Mouse (Mus musculus): ENCODE data around the gene Gtf3c6. TPM values are rescaled to one million over a fixed set of nuclear protein-coding genes. Genes with fewer than 3 reads are reported as not detected.

Gene Gtf3c6
- polyA plus RNA-seq, 1 experiment from 2014 or later = 151 TPM

- no peak for DNase-seq (ENCODE audit: low spot score)
- H3K27ac ChIP-seq (ENCODE audit: low read depth, low read length) = no peak overlapping the region
- H3K36me3 ChIP-seq (ENCODE audit: control insufficient read depth, insufficient read depth, low read length) = peaks cover 3% of the 10 kb centered on the region; the same call in 1 of the 2 replicates
- 93% methylated on average over 3 of the region's 3 CpGs for WGBS
- H3K4me2 ChIP-seq (replicated peaks; ENCODE audit: low read depth, low read length) = no peak overlapping the region
- H3K4me1 ChIP-seq (replicated peaks; ENCODE audit: control insufficient read depth, insufficient read depth, low read length) = no peaks in the 10 kb centered on the region
- no peak overlapping the region for H3K9ac ChIP-seq (ENCODE audit: low read depth, low read length)
- H3K27me3 ChIP-seq (ENCODE audit: control insufficient read depth, insufficient read depth, low read length) = no peaks in the 10 kb centered on the region
- H3K4me3 ChIP-seq (ENCODE audit: low read depth, low read length) = no peak overlapping the region
- no peaks in the 10 kb centered on the region for H3K9me3 ChIP-seq (ENCODE audit: control insufficient read depth, low read length)
- no peak for ATAC-seq (ENCODE audit: low FRiP score)
Observed at GRCm38 (mm10) chr10:40284997-40285396, 27.1 kb upstream of the Gtf3c6 start.

- peaks cover 3% of the 10 kb centered on the region; the same call in 1 of the 2 replicates for H3K36me3 ChIP-seq (ENCODE audit: control insufficient read depth, insufficient read depth, low read length)
- H3K4me3 ChIP-seq (ENCODE audit: low read depth, low read length) = no peak overlapping the region
- H3K9me3 ChIP-seq (ENCODE audit: control insufficient read depth, low read length) = no peaks in the 10 kb centered on the region
- DNase-seq (ENCODE audit: low spot score) = no peak
- H3K27ac ChIP-seq (ENCODE audit: low read depth, low read length) = no peak overlapping the region
- no peak overlapping the region for H3K9ac ChIP-seq (ENCODE audit: low read depth, low read length)
- H3K27me3 ChIP-seq (ENCODE audit: control insufficient read depth, insufficient read depth, low read length) = no peaks in the 10 kb centered on the region
- no peak for ATAC-seq (ENCODE audit: low FRiP score)
- WGBS = 79% methylated on average over 10 of the region's 10 CpGs
- no peaks in the 10 kb centered on the region for H3K4me1 ChIP-seq (replicated peaks; ENCODE audit: control insufficient read depth, insufficient read depth, low read length)
- no peak overlapping the region for H3K4me2 ChIP-seq (replicated peaks; ENCODE audit: low read depth, low read length)
Observed at GRCm38 (mm10) chr10:40284179-40284831, 26.4 kb upstream of the Gtf3c6 start.

- Histone ChIP-seq H3K9me3 (ENCODE audit: control insufficient read depth, low read length) (no peaks in the 10 kb centered on the region), H3K27ac (ENCODE audit: low read depth, low read length) (no peak overlapping the region), H3K4me2 (replicated peaks; ENCODE audit: low read depth, low read length) (no peak overlapping the region), H3K36me3 (ENCODE audit: control insufficient read depth, insufficient read depth, low read length) (peaks cover 3% of the 10 kb centered on the region; the same call in 1 of the 2 replicates), H3K4me3 (ENCODE audit: low read depth, low read length) (no peak overlapping the region), H3K27me3 (ENCODE audit: control insufficient read depth, insufficient read depth, low read length) (no peaks in the 10 kb centered on the region), H3K4me1 (replicated peaks; ENCODE audit: control insufficient read depth, insufficient read depth, low read length) (no peaks in the 10 kb centered on the region), H3K9ac (ENCODE audit: low read depth, low read length) (no peak overlapping the region)
- DNase-seq (ENCODE audit: low spot score) (no peak), ATAC-seq (ENCODE audit: low FRiP score) (no peak)
- WGBS = 93% methylated on average over 9 of the region's 9 CpGs
Observed at GRCm38 (mm10) chr10:40283636-40284035, 25.7 kb upstream of the Gtf3c6 start.

GRCm38 (mm10) chr10:40281565-40281964 is 23.7 kb upstream of the Gtf3c6 start:
- Histone ChIP-seq H3K27ac (ENCODE audit: low read depth, low read length) (no peak overlapping the region), H3K4me2 (replicated peaks; ENCODE audit: low read depth, low read length) (no peak overlapping the region), H3K36me3 (ENCODE audit: control insufficient read depth, insufficient read depth, low read length) (peaks cover 1% of the 10 kb centered on the region; the same call in 1 of the 2 replicates), H3K27me3 (ENCODE audit: control insufficient read depth, insufficient read depth, low read length) (no peaks in the 10 kb centered on the region), H3K4me1 (replicated peaks; ENCODE audit: control insufficient read depth, insufficient read depth, low read length) (no peaks in the 10 kb centered on the region), H3K9ac (ENCODE audit: low read depth, low read length) (no peak overlapping the region), H3K4me3 (ENCODE audit: low read depth, low read length) (no peak overlapping the region), H3K9me3 (ENCODE audit: control insufficient read depth, low read length) (no peaks in the 10 kb centered on the region)
- ATAC-seq (ENCODE audit: low FRiP score) (no peak), DNase-seq (ENCODE audit: low spot score) (no peak)
- 95% methylated on average over 2 of the region's 2 CpGs for WGBS

GRCm38 (mm10) chr10:40278317-40278716 is 20.4 kb upstream of the Gtf3c6 start:
- Histone ChIP-seq H3K4me2 (replicated peaks; ENCODE audit: low read depth, low read length) (no peak overlapping the region), H3K9me3 (ENCODE audit: control insufficient read depth, low read length) (no peaks in the 10 kb centered on the region), H3K9ac (ENCODE audit: low read depth, low read length) (no peak overlapping the region), H3K27ac (ENCODE audit: low read depth, low read length) (no peak overlapping the region), H3K36me3 (ENCODE audit: control insufficient read depth, insufficient read depth, low read length) (no peaks in the 10 kb centered on the region), H3K27me3 (ENCODE audit: control insufficient read depth, insufficient read depth, low read length) (no peaks in the 10 kb centered on the region), H3K4me1 (replicated peaks; ENCODE audit: control insufficient read depth, insufficient read depth, low read length) (no peaks in the 10 kb centered on the region), H3K4me3 (ENCODE audit: low read depth, low read length) (no peak overlapping the region)
- ATAC-seq (ENCODE audit: low FRiP score) = no peak
- 76% methylated on average over 5 of the region's 5 CpGs for WGBS
- no peak for DNase-seq (ENCODE audit: low spot score)

- WGBS = 73% methylated on average over 7 of the region's 7 CpGs
- Histone ChIP-seq H3K27me3 (ENCODE audit: control insufficient read depth, insufficient read depth, low read length) (no peaks in the 10 kb centered on the region), H3K4me1 (replicated peaks; ENCODE audit: control insufficient read depth, insufficient read depth, low read length) (no peaks in the 10 kb centered on the region), H3K9ac (ENCODE audit: low read depth, low read length) (no peak overlapping the region), H3K4me2 (replicated peaks; ENCODE audit: low read depth, low read length) (no peak overlapping the region), H3K27ac (ENCODE audit: low read depth, low read length) (no peak overlapping the region), H3K9me3 (ENCODE audit: control insufficient read depth, low read length) (no peaks in the 10 kb centered on the region), H3K4me3 (ENCODE audit: low read depth, low read length) (no peak overlapping the region), H3K36me3 (ENCODE audit: control insufficient read depth, insufficient read depth, low read length) (no peaks in the 10 kb centered on the region)
- ATAC-seq (ENCODE audit: low FRiP score) (no peak), DNase-seq (ENCODE audit: low spot score) (no peak)
Observed at GRCm38 (mm10) chr10:40275991-40276390, 18.1 kb upstream of the Gtf3c6 start.

DNA sequence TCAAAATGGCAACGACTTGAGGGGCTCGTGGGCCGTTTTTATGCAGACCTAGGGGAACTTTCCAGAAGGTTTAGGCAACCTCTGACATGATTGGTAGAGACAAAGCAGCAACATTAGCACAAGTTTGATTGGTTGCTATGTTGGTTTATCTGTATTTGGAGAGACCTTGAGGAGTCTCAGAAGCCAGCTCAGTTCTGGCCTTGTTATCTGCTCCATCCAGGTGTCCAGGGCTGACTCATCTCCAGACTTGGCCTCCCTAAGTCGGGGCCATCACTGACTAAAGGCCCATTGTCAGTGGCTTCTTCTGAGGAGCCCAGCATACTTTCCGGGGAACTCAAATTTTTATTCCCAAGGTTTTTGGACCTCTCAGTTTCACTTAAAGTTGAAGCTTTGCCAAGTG is 16.0 kb upstream of the Gtf3c6 start:
- Histone ChIP-seq H3K27ac (ENCODE audit: low read depth, low read length) (no peak overlapping the region), H3K9me3 (ENCODE audit: control insufficient read depth, low read length) (no peaks in the 10 kb centered on the region), H3K27me3 (ENCODE audit: control insufficient read depth, insufficient read depth, low read length) (no peaks in the 10 kb centered on the region), H3K9ac (ENCODE audit: low read depth, low read length) (no peak overlapping the region), H3K4me2 (replicated peaks; ENCODE audit: low read depth, low read length) (no peak overlapping the region), H3K4me3 (ENCODE audit: low read depth, low read length) (no peak overlapping the region), H3K36me3 (ENCODE audit: control insufficient read depth, insufficient read depth, low read length) (no peaks in the 10 kb centered on the region), H3K4me1 (replicated peaks; ENCODE audit: control insufficient read depth, insufficient read depth, low read length) (no peaks in the 10 kb centered on the region)
- DNase-seq (ENCODE audit: low spot score) (no peak), ATAC-seq (ENCODE audit: low FRiP score) (no peak)
- 78% methylated on average over 5 of the region's 5 CpGs for WGBS

- Histone ChIP-seq H3K9me3 (ENCODE audit: control insufficient read depth, low read length) (no peaks in the 10 kb centered on the region), H3K27ac (ENCODE audit: low read depth, low read length) (no peak overlapping the region), H3K4me1 (replicated peaks; ENCODE audit: control insufficient read depth, insufficient read depth, low read length) (no peaks in the 10 kb centered on the region), H3K4me3 (ENCODE audit: low read depth, low read length) (no peak overlapping the region), H3K9ac (ENCODE audit: low read depth, low read length) (no peak overlapping the region), H3K36me3 (ENCODE audit: control insufficient read depth, insufficient read depth, low read length) (no peaks in the 10 kb centered on the region), H3K4me2 (replicated peaks; ENCODE audit: low read depth, low read length) (no peak overlapping the region), H3K27me3 (ENCODE audit: control insufficient read depth, insufficient read depth, low read length) (no peaks in the 10 kb centered on the region)
- WGBS = 88% methylated on average over 3 of the region's 3 CpGs
- no peak for DNase-seq (ENCODE audit: low spot score)
- no peak for ATAC-seq (ENCODE audit: low FRiP score)
Observed at GRCm38 (mm10) chr10:40271216-40271615, 13.3 kb upstream of the Gtf3c6 start.

- Histone ChIP-seq H3K27me3 (ENCODE audit: control insufficient read depth, insufficient read depth, low read length) (no peaks in the 10 kb centered on the region), H3K9ac (ENCODE audit: low read depth, low read length) (no peak overlapping the region), H3K36me3 (ENCODE audit: control insufficient read depth, insufficient read depth, low read length) (no peaks in the 10 kb centered on the region), H3K4me3 (ENCODE audit: low read depth, low read length) (no peak overlapping the region), H3K4me2 (replicated peaks; ENCODE audit: low read depth, low read length) (no peak overlapping the region), H3K9me3 (ENCODE audit: control insufficient read depth, low read length) (no peaks in the 10 kb centered on the region), H3K27ac (ENCODE audit: low read depth, low read length) (no peak overlapping the region), H3K4me1 (replicated peaks; ENCODE audit: control insufficient read depth, insufficient read depth, low read length) (no peaks in the 10 kb centered on the region)
- WGBS = 92% methylated on average over 3 of the region's 3 CpGs
- ATAC-seq (ENCODE audit: low FRiP score) (no peak), DNase-seq (ENCODE audit: low spot score) (no peak)
Observed at GRCm38 (mm10) chr10:40264920-40265319, 7.0 kb upstream of the Gtf3c6 start.

Measured in hindbrain, embryonic 11.5 days (tissue).